Mouse (Mus musculus): ENCODE results near the gene Zfp618.

DNA sequence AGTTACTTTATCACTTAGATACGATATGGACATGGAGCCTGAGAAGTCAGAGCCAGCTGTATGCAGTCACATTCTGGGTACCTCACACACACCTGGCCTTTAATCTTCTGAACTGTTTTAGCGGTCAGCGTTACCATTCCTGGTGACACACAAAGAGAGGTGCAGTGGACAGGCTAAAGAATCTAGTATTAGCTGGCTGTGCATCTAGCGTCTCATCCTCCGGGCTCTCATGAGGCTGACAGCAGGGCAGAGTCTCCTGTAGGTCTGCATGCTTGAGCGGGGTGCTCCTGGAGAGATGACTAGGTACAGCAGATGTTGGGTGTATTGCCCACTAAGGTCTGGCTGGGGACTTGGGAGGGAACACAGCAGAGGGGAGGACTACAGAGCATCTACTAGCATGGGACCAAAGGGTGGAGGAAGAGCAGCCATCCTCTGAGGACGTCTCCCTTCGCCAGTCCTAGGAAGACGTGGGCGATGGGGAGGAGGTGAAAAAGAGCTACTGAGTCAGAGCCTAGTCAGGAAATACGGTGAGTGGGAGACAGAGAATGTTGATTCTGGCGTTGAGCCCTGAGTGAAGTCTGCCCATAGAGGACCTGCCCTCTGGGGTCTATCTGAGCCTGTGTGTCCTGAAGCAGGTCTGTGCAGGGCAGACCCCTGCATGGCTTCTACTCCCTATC is 103.3 kb downstream of the Zfp618 start:
- TF ChIP-seq CTCF (IDR thresholded peaks at IDR 0.05; ENCODE audit: low read depth), result no peak
- no peak for TF ChIP-seq EP300 (optimal IDR thresholded peaks at IDR 0.05)
